Mouse (Mus musculus) layer of hippocampus, adult 6 months (tissue): ENCODE measurements around the gene Tmem30a. TPM values are rescaled to one million over a fixed set of nuclear protein-coding genes. Genes with fewer than 3 reads are reported as not detected.

Experiments used
- long read RNA-seq, 2 experiments: library from polyadenylated mRNA; unstranded; transcript quantifications; one replicate each; pipeline ENCODE4 v2.0.0; 2019 to 2020
- polyA plus RNA-seq: library from polyadenylated mRNA; unstranded; fragments of <200 nt; fragmentation: Nextera tagmentation; gene quantifications from 2 replicates; pipeline ENCODE4 v1.2.3, GENCODE M21; 2021

The Tmem30a gene
- polyA plus RNA-seq = 266 and 278 TPM in 2 replicates
- long read RNA-seq, experiment 1, transcript Tmem30a-201 (7 exons, 3,658 nt) = major isoform, 501 of 639 reads
- long read RNA-seq, experiment 1, partial matches to known transcripts = 49 of 639 reads
- long read RNA-seq, experiment 1, other reads (novel, unspliced or antisense) = 85 of 639 reads
- long read RNA-seq, experiment 2, transcript Tmem30a-204 (6 exons, 2,662 nt) = minor isoform, 20 of 2,753 reads
- long read RNA-seq, experiment 2, transcript Tmem30a-201 (7 exons, 3,658 nt) = major isoform, 2,632 of 2,753 reads
- long read RNA-seq, experiment 2, partial matches to known transcripts = 19 of 2,753 reads
- long read RNA-seq, experiment 2, other reads (novel, unspliced or antisense) = 82 of 2,753 reads

DNA sequence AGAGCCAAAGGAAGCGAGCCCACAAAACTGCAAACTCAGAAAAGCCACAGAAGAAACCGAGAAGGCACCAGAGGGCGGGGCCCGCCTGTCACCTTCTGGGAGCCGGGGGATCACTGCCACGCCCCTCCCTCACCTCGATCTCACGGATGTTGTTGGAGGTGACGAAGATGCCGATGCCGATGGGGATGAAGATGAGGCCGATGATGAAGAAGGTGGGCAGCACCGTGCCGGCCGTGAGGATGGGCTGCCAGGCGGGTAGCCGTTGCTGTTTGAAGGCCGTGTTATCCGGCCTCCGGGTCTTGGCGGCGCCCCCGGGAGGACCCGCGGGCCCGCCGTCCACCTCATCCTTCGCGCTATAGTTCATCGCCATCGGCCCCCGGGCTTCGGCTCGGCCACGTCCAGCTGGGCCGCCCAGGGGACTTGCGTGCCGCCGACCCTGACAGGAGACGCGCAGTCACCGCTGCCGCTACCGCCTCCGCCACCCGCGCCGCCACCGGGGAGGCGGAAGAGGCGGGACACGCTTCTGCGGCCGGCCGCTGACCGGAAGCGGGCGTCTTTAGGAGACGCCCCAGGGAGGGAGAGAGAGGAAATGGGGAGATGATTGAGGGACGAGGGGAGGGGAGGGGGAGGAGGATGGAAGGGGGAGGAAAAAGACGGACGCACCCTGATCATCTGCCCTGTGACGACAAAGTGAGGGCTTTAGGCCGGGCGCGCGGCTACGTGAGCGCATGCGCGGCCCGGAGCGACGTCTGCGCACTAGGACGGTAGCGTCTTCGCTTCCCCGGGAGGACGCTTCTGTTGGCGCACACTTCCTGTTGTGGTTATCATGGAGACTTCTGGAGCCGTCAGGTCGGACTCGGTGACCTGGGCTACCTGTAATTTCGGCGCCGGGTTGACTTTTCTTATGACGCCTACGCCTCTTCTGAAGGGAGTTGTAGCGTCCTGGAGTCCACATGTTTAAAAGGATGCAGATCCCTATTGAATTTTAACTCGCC, at the start of gene Tmem30a:
TSS of gene Tmem30a (minus strand) at position 667 of the 995 bp plus-strand sequence.

DNA sequence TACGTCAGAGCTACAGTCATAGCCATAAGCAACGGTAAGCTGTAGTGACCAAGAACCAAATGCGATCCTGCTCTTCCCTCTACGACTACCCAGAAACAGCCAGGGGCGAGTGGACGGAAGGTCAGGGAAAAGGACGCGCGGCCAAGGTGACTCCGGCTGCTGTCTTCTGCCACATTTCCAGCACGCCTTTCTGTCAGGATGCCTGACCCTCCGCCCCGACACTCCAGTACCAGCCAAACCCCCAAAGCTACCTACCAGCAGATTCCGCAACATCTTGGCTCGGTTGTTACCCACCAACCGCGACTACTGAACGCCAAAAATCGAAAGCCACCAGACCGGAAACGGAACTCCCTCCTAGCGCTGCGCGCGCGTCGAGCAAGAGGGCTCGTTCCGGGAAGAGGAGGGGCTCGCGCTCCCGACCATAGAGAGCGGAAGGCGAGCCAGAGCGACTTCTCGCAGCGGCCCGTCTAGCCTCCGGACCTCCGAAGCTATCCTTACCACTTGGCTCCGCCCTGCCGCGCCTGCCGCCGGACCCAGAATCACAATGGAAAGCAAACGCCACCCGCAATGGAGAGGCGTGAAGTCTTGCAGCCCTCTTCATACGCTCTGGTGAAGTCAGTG, 33.8 kb downstream of the Tmem30a start, which contains the start of gene Cox7a2:
TSS of gene Cox7a2 (minus strand) at position 494 of the 621 bp plus-strand sequence.

Other genes starting within 250 kb of the Tmem30a start
- gene Col12a1, start 74.7 kb downstream of the Tmem30a start, polyA plus RNA-seq = 0.60 and 1.4 TPM in 2 replicates
- 2,419 and 2,723 TPM in 2 replicates for gene Cox7a2, start 33.6 kb downstream of the Tmem30a start, polyA plus RNA-seq
- gene Filip1, start 219.3 kb upstream of the Tmem30a start, polyA plus RNA-seq = 6.2 and 7.2 TPM in 2 replicates